Mouse (Mus musculus) cerebellum, adult 8-10 months (tissue): Measurements from ENCODE around the gene Acot1.

Source experiments
- DNase-seq: peaks from one replicate; pipeline ENCODE4 v3.0.0; 2022

Gene Acot1

GRCm38 (mm10) chr12:84064621-84065020, 55.3 kb downstream of the Acot1 start:
- no peak for DNase-seq

- DNase-seq, result no peak
Observed at GRCm38 (mm10) chr12:84067752-84068151, 58.5 kb downstream of the Acot1 start.
